Mouse (Mus musculus) adrenal gland, postnatal 14 days (tissue): Measurements from ENCODE around the gene Styxl1. TPM values are rescaled to one million over a fixed set of nuclear protein-coding genes. Genes with fewer than 3 reads are reported as not detected.

Experiments used
- microRNA-seq, 2 experiments: library from miRNA; unstranded; fragments of <30 nt; microRNA quantifications; one replicate each; pipeline ENCODE4 v1.2.0; 2021
- total RNA-seq: library from RNA; stranded (reverse); gene quantifications from 2 replicates; pipeline ENCODE4 v1.2.3, GENCODE M21; 2021

The Styxl1 gene
- total RNA-seq, 1 experiment from 2014 or later = 0.37 TPM

Small RNA genes lying within 50 kb of the gene (microRNA-seq; reads per million reads assigned to microRNA genes)
- 0.38 to 0.43 reads per million in 2 experiments for gene Mir7034

Other genes with a start within 250 kb of the Styxl1 start
- 31.1 and 38.5 TPM in 2 replicates for gene Hip1, start 233.3 kb downstream of the Styxl1 start, total RNA-seq
- not detected in 2 replicates for gene Ccl26, start 214.8 kb downstream of the Styxl1 start, total RNA-seq
- gene Ccl24, start 205.3 kb downstream of the Styxl1 start, total RNA-seq = 1.6 and 3.1 TPM in 2 replicates
- gene Rhbdd2, start 145.8 kb downstream of the Styxl1 start, total RNA-seq = 34.2 and 34.8 TPM in 2 replicates
- 190 and 216 TPM in 2 replicates for gene Por, start 108.4 kb downstream of the Styxl1 start, total RNA-seq
- 26.8 and 45.4 TPM in 2 replicates for gene Tmem120a, start 33.9 kb downstream of the Styxl1 start, total RNA-seq
- 957 and 984 TPM in 2 replicates for gene Mdh2, start 95 bp upstream of the Styxl1 start, total RNA-seq
- gene Srrm3, start 28.5 kb upstream of the Styxl1 start, total RNA-seq = 2.7 and 4.3 TPM in 2 replicates
- 64.7 and 97.7 TPM in 2 replicates for gene Hspb1, start 109.5 kb upstream of the Styxl1 start, total RNA-seq
- gene Ywhag, start 156.2 kb upstream of the Styxl1 start, total RNA-seq = 462 and 482 TPM in 2 replicates
- 2.1 and 3.1 TPM in 2 replicates for gene Ssc4d, start 196.1 kb upstream of the Styxl1 start, total RNA-seq
- not detected in 2 replicates for gene Zp3, start 201.7 kb upstream of the Styxl1 start, total RNA-seq
- gene Dtx2, start 216.4 kb upstream of the Styxl1 start, total RNA-seq = 15.4 and 15.5 TPM in 2 replicates